Mouse (Mus musculus) E14TG2a.4 (cell line): Measurements from ENCODE around the gene Zfp719.

Source experiments
- H3K27me3 ChIP-seq: 2 replicates; pipeline ENCODE4 v1.6.1; 2014; ENCODE audit warnings: low read length, control low read depth; ENCODE audit not compliant: insufficient read depth
- H3K36me3 ChIP-seq: 2 replicates; pipeline ENCODE4 v1.6.1; 2014; ENCODE audit warnings: low read length, control low read depth; ENCODE audit not compliant: insufficient read depth
- H3K4me1 ChIP-seq: replicated peaks from 2 replicates; pipeline ENCODE4 v1.6.1; 2014; ENCODE audit warnings: low read depth, low read length, control low read depth
- H3K4me3 ChIP-seq: replicated peaks from 2 replicates; pipeline ENCODE4 v1.5.1; 2014; ENCODE audit warnings: mild to moderate bottlenecking, low read length
- H3K9me3 ChIP-seq: 2 replicates; pipeline ENCODE4 v1.6.1; 2014; ENCODE audit warnings: low read length, control low read depth
- CTCF ChIP-seq: conservative IDR thresholded peaks from 2 replicates; pipeline ENCODE4 v1.5.1; 2014; ENCODE audit warnings: low read length
- NANOG ChIP-seq: IDR thresholded peaks from 2 replicates; pipeline ENCODE4 v1.6.1; 2014; ENCODE audit warnings: borderline replicate concordance, low read length, mixed read lengths
- POU5F1 ChIP-seq: IDR thresholded peaks from 2 replicates; pipeline ENCODE4 v1.6.1; 2014; ENCODE audit warnings: low read length, borderline replicate concordance

The Zfp719 gene

DNA sequence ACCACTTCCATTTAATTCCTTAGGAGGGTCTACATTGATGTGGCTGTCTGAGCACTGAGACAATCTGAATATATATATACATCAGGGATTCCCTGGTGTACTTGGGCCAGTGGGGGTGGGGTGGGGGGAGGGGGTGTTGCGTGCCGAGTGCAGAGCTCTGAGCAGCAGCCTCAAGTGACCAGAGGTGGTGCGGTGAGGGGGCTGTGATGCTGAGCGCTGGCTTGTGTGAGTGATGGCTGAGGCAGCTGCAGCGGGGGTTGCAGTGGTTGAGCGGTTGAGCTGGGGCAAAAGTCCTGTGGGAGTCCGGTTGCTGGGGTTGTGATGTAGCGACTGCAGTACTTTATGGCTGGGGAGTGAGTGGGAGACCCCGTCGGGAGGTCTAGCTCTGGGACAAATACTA is 44.4 kb downstream of the Zfp719 start:
- H3K4me1 ChIP-seq = peaks cover 11% of the 10 kb centered on the region
- no peaks in the 10 kb centered on the region for H3K9me3 ChIP-seq
- TF ChIP-seq CTCF = no peak
- TF ChIP-seq POU5F1 = no peak
- TF ChIP-seq NANOG = no peak
- no peaks in the 10 kb centered on the region for H3K27me3 ChIP-seq
- peak overlapping the region; percentile 70 for H3K4me3 ChIP-seq
- peaks cover 22% of the 10 kb centered on the region for H3K36me3 ChIP-seq

DNA sequence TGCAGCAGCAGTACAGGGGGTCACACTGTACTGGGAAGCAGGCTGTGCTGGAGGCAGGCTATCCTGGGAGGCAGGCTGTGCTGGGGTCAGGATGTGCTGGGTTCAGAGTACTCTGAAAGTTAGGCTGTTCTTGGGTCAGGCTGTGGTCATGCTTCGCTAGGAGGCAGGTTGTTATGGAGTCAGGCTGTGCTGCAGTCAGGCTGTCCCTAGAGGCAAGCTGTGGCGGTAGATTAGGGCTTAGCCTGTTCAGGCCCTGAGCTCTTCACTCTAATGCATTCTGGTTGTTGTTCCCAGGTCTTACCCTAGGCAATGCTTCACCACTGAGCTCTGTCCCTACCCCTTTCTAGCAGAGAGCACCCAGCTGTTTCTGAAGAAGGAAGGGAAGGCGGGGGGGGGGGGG is 45.7 kb downstream of the Zfp719 start:
- Histone ChIP-seq H3K4me1 (peaks cover 11% of the 10 kb centered on the region), H3K4me3 (peak overlapping the region; percentile 66), H3K36me3 (peaks cover 9% of the 10 kb centered on the region), H3K27me3 (no peaks in the 10 kb centered on the region), H3K9me3 (no peaks in the 10 kb centered on the region)
- TF ChIP-seq POU5F1 = no peak
- TF ChIP-seq NANOG = no peak
- TF ChIP-seq CTCF = no peak

DNA sequence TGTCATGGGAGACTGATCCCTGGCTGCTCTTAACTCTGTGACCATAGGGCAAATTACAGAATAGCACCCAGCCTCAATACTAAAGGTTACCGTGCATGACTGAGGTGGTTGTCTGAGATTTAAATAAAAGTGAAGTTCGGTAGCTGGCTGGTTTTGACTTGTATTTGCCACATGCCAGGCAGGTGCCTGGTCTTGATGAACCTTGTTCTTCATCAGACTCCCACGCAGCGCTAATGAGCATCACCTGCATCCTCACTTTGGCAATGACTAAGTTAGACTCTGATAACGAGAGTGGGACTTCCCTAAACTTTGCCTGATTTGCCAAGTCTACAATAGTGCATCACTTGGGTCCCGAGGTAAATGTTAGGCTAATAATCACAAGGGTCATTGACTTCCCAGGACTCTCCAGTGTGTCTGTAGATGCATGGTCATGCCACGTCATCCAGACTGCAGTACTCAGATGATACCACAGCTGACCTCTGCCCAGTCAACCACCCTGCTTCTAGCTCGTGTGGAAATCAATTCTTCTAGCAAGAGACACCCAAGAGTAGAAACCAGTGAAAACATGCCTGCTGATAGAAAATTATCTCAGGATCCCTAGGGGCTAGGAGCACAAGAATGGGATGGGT is 46.5 kb downstream of the Zfp719 start:
- Histone ChIP-seq H3K4me1 (peaks cover 11% of the 10 kb centered on the region), H3K4me3 (no peak overlapping the region), H3K27me3 (no peaks in the 10 kb centered on the region), H3K9me3 (no peaks in the 10 kb centered on the region), H3K36me3 (0 out of 2 replicates have a peak, but pooled peaks cover 2% of the 10 kb centered on the region)
- TF ChIP-seq POU5F1 = no peak

DNA sequence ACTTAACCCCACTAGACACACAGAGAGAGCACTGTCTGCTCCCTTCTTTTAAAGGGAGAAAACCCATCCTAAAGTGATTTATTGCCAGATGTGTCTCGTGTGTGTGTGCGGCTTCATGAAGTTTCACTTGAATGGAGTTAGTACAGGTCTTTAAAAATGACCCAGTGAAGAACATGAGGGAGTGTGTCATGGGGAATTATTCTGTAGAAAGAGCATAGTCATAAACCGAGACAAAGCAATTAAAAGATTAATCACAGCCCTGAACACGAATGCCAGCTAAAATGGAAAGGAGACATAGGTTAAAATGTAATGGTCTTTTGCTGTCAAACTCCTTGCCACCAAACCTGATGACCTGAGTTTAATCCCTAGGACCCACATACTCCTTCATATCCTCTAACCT is 54.5 kb downstream of the Zfp719 start:
- Histone ChIP-seq H3K4me3 (no peak overlapping the region), H3K36me3 (no peaks in the 10 kb centered on the region), H3K9me3 (no peaks in the 10 kb centered on the region), H3K27me3 (no peaks in the 10 kb centered on the region), H3K4me1 (peaks cover 14% of the 10 kb centered on the region)
- TF ChIP-seq POU5F1 = no peak
- TF ChIP-seq NANOG = no peak
- no peak for TF ChIP-seq CTCF

DNA sequence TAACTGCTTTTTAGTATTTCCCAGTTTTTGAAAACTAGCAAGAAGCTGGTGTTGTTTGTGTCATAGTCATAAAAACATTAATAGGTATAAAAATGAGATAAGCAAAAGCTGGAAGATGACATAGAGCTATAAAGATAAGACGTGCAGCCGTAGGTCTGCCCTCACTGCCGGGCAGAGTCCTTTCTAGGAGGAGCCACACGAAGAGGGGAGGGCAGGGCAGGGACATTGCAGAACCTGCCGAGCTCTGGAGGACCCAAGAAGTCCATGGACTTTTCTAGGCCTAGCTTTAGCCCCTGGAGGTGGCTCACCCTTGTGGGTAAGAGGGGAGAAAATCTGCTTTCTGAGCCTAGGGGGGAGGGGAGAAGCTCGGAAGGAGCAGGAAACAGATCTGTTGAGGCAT is 55.1 kb downstream of the Zfp719 start, which contains the start of gene Ceacam18:
Gene Ceacam18, plus strand, starts transcription at position 208 of the 400 bp plus-strand sequence.
- Histone ChIP-seq H3K4me3 (no peak within 1 kb of the TSS), H3K27me3 (no peaks in the 10 kb centered on the region), H3K4me1 (peaks cover 14% of the 10 kb centered on the region), H3K9me3 (no peaks in the 10 kb centered on the region), H3K36me3 (no peaks in the 10 kb centered on the region)
- TF ChIP-seq POU5F1 = no peak
- no peak for TF ChIP-seq NANOG
- TF ChIP-seq CTCF = no peak

DNA sequence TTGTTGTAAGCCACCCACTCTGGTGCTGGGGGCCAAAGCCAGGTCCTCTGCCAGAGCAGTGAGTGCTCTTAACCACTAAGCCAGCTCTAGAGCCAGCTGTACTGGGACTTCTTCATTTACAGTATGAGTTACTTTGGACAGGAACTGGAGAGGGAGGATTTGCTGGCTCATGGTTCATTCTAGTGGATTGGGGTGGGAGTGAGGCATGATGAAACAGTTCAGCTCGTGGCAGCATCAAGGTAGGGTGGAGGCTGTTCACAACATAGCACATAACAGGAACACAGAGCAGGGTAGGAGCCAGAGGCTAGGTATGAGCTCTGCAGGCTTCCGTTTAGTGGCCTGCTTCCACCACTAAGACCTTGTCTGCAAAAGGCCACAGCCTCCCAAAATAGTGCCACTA is 56.8 kb downstream of the Zfp719 start:
- H3K27me3 ChIP-seq = no peaks in the 10 kb centered on the region
- no peaks in the 10 kb centered on the region for H3K9me3 ChIP-seq
- TF ChIP-seq POU5F1 (no peak), CTCF (no peak), NANOG (no peak)
- no peak overlapping the region for H3K4me3 ChIP-seq
- peaks cover 20% of the 10 kb centered on the region for H3K4me1 ChIP-seq
- no peaks in the 10 kb centered on the region for H3K36me3 ChIP-seq

DNA sequence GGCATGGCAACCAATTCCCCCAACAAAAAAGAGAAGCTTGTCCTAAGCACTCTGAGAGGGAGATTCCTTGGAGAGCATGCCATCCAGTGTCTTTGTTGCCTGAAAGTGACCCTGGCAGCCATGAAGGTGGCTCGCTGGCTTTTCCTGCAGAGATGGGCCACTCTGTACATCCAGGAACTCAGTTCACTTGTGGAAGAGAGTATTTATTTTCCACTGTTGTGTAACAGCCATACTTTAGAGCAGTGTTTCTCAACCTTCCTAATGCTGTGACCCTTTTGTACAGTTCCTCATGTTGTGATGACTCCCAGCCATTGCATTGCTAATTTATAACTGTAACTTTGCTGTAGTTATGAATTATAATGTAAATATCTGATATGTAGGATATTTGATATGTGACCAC is 57.7 kb downstream of the Zfp719 start:
- H3K4me1 ChIP-seq = peaks cover 20% of the 10 kb centered on the region
- TF ChIP-seq POU5F1 (no peak), CTCF (no peak), NANOG (no peak)
- no peaks in the 10 kb centered on the region for H3K27me3 ChIP-seq
- H3K4me3 ChIP-seq = no peak overlapping the region
- no peaks in the 10 kb centered on the region for H3K36me3 ChIP-seq
- no peaks in the 10 kb centered on the region for H3K9me3 ChIP-seq

DNA sequence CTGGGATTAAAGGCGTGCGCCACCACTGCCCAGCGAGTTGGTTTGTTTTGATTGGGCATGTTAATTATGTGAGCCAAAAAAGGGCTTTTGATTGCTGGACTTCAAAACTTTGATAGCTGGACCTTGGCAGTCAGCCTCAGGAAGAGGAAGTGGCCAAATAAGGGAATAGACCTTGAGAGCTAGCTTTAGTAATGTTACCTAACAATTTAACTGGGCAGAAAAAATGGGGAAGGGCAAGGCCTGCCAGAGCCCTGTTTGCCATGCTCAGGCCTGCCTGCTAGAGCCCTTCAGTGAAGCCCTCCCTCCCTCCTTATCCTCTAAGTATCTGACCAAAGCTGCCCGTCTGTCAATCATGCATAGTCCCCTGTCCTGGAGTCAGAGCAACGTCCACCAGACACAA is 63.2 kb downstream of the Zfp719 start:
- no peaks in the 10 kb centered on the region for H3K27me3 ChIP-seq
- peaks cover 15% of the 10 kb centered on the region for H3K4me1 ChIP-seq
- H3K4me3 ChIP-seq = no peak overlapping the region
- no peaks in the 10 kb centered on the region for H3K9me3 ChIP-seq
- no peaks in the 10 kb centered on the region for H3K36me3 ChIP-seq
- TF ChIP-seq POU5F1 (no peak), NANOG (no peak), CTCF (no peak)
